Comparison of ENCODE assay signal across 16 mouse cellular contexts in genomic region chr2:27074804-27075203, GRCm38 (mm10). TPM values are rescaled to one million over a fixed set of nuclear protein-coding genes. Genes with fewer than 3 reads are reported as not detected.
DNase-seq lines count a peak whose midpoint lies in the region; ATAC-seq lines count a peak whose summit lies in the region.
"Had no signal": no experiment of that assay in that cellular context is flagged by ENCODE, and none has a peak within 500 bp of the region (broad histone marks: within the 10 kb centered on the region; RNA-seq: fewer than 3 reads in every experiment).

No protein-coding gene starts in this region.

- no peak for ATAC-seq in heart, embryonic 12.5 days (ENCODE audit: insufficient number of reproducible peaks, low FRiP score)

- no peaks in the 10 kb centered on the region for H3K9me3 ChIP-seq in heart, embryonic 12.5 days (replicated peaks)
- H3K9me3 ChIP-seq: embryonic facial prominence, embryonic 10.5 days; hindbrain, embryonic 15.5 days; limb, embryonic 15.5 days; megakaryocyte, embryonic 14.5 days had no signal

- no peak overlapping the region for H3K4me2 ChIP-seq in heart, embryonic 12.5 days
- H3K4me2 ChIP-seq: hindbrain, embryonic 15.5 days; limb, embryonic 15.5 days had no signal

- H3K4me1 ChIP-seq in heart, embryonic 12.5 days (replicated peaks), result peaks cover 50% of the 10 kb centered on the region

- peaks cover 16% of the 10 kb centered on the region for H3K27me3 ChIP-seq in heart, embryonic 12.5 days (replicated peaks)
- H3K27me3 ChIP-seq: hindbrain, embryonic 15.5 days had no signal

- no peak overlapping the region for H3K27ac ChIP-seq in heart, embryonic 12.5 days (ENCODE audit: poor library complexity, severe bottlenecking)
- H3K27ac ChIP-seq: embryonic facial prominence, embryonic 10.5 days; hindbrain, embryonic 15.5 days; layer of hippocampus, adult 2 months; limb, embryonic 15.5 days had no signal

- H3K4me3 ChIP-seq in heart, embryonic 12.5 days, result no peak overlapping the region
- H3K4me3 ChIP-seq: embryonic facial prominence, embryonic 10.5 days; hindbrain, embryonic 15.5 days; layer of hippocampus, adult 2 months; limb, embryonic 15.5 days had no signal

- intact Hi-C loops in heart, postnatal 10 days (cut with DNase I), result loop anchor here (2.0 kb wide), 1 partner anchor 160 kb away; no protein-coding TSS in a partner anchor

- WGBS in heart, embryonic 12.5 days, result 83% methylated on average over 4 of the region's 4 CpGs

- peak; percentile 74 to 78 for DNase-seq in heart, adult 18-20 months
- DNase-seq in adipocyte (ENCODE audit: low spot score), result peak; percentile 47
- peak; percentile 85 for DNase-seq in heart, postnatal 10 days
- peak; percentile 80 for DNase-seq in kidney, postnatal 14 days
- DNase-seq in spleen, postnatal 4 days (ENCODE audit: low spot score in 2 of 2), result no peak
- DNase-seq in right cerebral cortex, postnatal 10 days (ENCODE audit: low spot score in 2 of 2), result no peak
- no peak for DNase-seq in retina, postnatal 1 day
- DNase-seq: cerebellum, adult 11-12 months had no signal

- H3K36me3 ChIP-seq in heart, embryonic 12.5 days, result no peaks in the 10 kb centered on the region
- H3K36me3 ChIP-seq: embryonic facial prominence, embryonic 10.5 days; hindbrain, embryonic 15.5 days; limb, embryonic 15.5 days had no signal

- H3K9ac ChIP-seq in heart, embryonic 12.5 days, result no peak overlapping the region
- H3K9ac ChIP-seq: hindbrain, embryonic 15.5 days; limb, embryonic 15.5 days had no signal

RNA-seq across cellular contexts. Expression of gene Mymk, which starts 2.8 kb away (rescaled TPM):
- total RNA-seq in heart, adult 18-20 months (2021), result not detected
- 0.17 and 0.18 TPM in 2 replicates for polyA plus RNA-seq in heart, embryonic 12.5 days (2016; fragmentation: Nextera tagmentation; extraction: Ambion mirVana)
- under 1 TPM in 1 of 2 experiments, not detected in 1; 0.22 TPM for total RNA-seq in heart, postnatal 10 days (2021)
- total RNA-seq: adrenal gland, postnatal 36 days had no signal
- polyA plus RNA-seq: small intestine, adult 2 months had no signal

RNA-seq across cellular contexts. Expression of gene Adamtsl2, which starts 4.4 kb away (rescaled TPM):
- 10 to 100 TPM in 1 of 2 experiments, 1 to 10 TPM in 1; 4.5 to 10.1 TPM for total RNA-seq in heart, adult 18-20 months (2021)
- polyA plus RNA-seq in heart, embryonic 12.5 days (2016; fragmentation: Nextera tagmentation; extraction: Ambion mirVana), result 10.9 and 12.2 TPM in 2 replicates
- 10 to 100 TPM in 1 of 2 experiments, 1 to 10 TPM in 1; 8.7 to 19.4 TPM for total RNA-seq in heart, postnatal 10 days (2021)

RNA-seq across cellular contexts. Expression of gene Slc2a6, which starts 47.0 kb away (rescaled TPM):
- total RNA-seq in heart, adult 18-20 months (2021), result under 1 TPM; 0.17 to 0.31 TPM
- polyA plus RNA-seq in heart, embryonic 12.5 days (2016; fragmentation: Nextera tagmentation; extraction: Ambion mirVana), result 0.10 and 0.47 TPM in 2 replicates
- under 1 TPM in 1 of 2 experiments, not detected in 1; 0.14 TPM for total RNA-seq in heart, postnatal 10 days (2021)

Comparison
In these comparisons a context has a peak if more than half of its experiments do, and no peak if none do; other contexts are left out.
1. DNase-seq: peak in heart, adult 18-20 months (2 of 2), adipocyte (single experiment), heart, postnatal 10 days (2 of 2) and kidney, postnatal 14 days (single experiment); none in spleen, postnatal 4 days (0 of 2), right cerebral cortex, postnatal 10 days (0 of 2) and retina, postnatal 1 day (single experiment).